In genomic region chr6:72570644-72571397, GRCm38 (mm10) we compare ENCODE assay signal across 22 mouse cellular contexts. TPM values are rescaled to one million over a fixed set of nuclear protein-coding genes. Genes with fewer than 3 reads are reported as not detected.
A peak's percentile ranks its signal among the peaks of the same experiment; 100 is the strongest.
DNase-seq lines count a peak whose midpoint lies in the region; ATAC-seq and TF ChIP-seq lines count a peak whose summit lies in the region.
"Had no signal": no experiment of that assay in that cellular context is flagged by ENCODE, and none has a peak within 500 bp of the region (broad histone marks: within the 10 kb centered on the region; RNA-seq: fewer than 3 reads in every experiment).

No protein-coding gene starts in this region.

- TF ChIP-seq CTCF in liver, postnatal 0 days (IDR thresholded peaks at IDR 0.05; ENCODE audit: low read depth) = no peak

- intact Hi-C loops in heart, postnatal 25 days (cut with DNase I) = loop anchor here (2.0 kb wide), 1 partner anchor 28 kb away; the partner anchor contains the start of genes Elmod3 and Retsat
- intact Hi-C loops in heart, postnatal 10 days (cut with DNase I) = no loop called here

- DNase-seq in heart, adult 18-20 months = peak; percentile 65 to 78
- no peak for DNase-seq in heart, postnatal 25 days (ENCODE audit: low spot score)
- DNase-seq in liver, postnatal 0 days = peak; percentile 28
- DNase-seq in heart, postnatal 10 days = peak; percentile 59 to 70
- DNase-seq in skeletal muscle tissue, adult 2 months (ENCODE audit: low read depth, low spot score) = peak; percentile 43
- no peak for DNase-seq in cerebellum, postnatal 36 days
- DNase-seq: adrenal gland, postnatal 14 days; B cell, adult 2 months; cerebellum, adult 2 months; gastrocnemius, postnatal 36 days; kidney, adult 2 months; kidney, postnatal 36 days; lung, embryonic 14.5 days; lung, postnatal 4 days; thymus, adult 2 months had no signal

- no peak overlapping the region for H3K4me3 ChIP-seq in liver, postnatal 0 days (ENCODE audit: low read depth, low read length)
- no peak overlapping the region for H3K4me3 ChIP-seq in liver, embryonic 12.5 days
- H3K4me3 ChIP-seq: midbrain, embryonic 10.5 days; neural tube, embryonic 13.5 days had no signal

- TF ChIP-seq EP300 in liver, postnatal 0 days (IDR thresholded peaks at IDR 0.05; ENCODE audit: low read depth) = no peak

- no peaks in the 10 kb centered on the region; the same call in 1 of the 2 replicates for H3K4me1 ChIP-seq in liver, postnatal 0 days (ENCODE audit: insufficient read depth)
- peaks cover 5% of the 10 kb centered on the region; the same call in 1 of the 2 replicates for H3K4me1 ChIP-seq in liver, embryonic 12.5 days

- 0 out of 2 replicates have a peak overlapping the region, but pooled peaks have one; percentile 44 for H3K27ac ChIP-seq in liver, postnatal 0 days (ENCODE audit: low read depth)
- no peak overlapping the region for H3K27ac ChIP-seq in liver, embryonic 12.5 days
- H3K27ac ChIP-seq: midbrain, embryonic 10.5 days; neural tube, embryonic 13.5 days had no signal

- H3K4me2 ChIP-seq in liver, postnatal 0 days (ENCODE audit: low read depth, low read length) = no peak overlapping the region
- H3K4me2 ChIP-seq in liver, embryonic 12.5 days = no peak overlapping the region
- H3K4me2 ChIP-seq: lung, embryonic 14.5 days; neural tube, embryonic 13.5 days had no signal

- H3K9me3 ChIP-seq in liver, postnatal 0 days (ENCODE audit: low read length) = no peaks in the 10 kb centered on the region
- H3K9me3 ChIP-seq in liver, embryonic 12.5 days (replicated peaks) = no peaks in the 10 kb centered on the region
- H3K9me3 ChIP-seq: midbrain, embryonic 10.5 days; neural tube, embryonic 13.5 days had no signal

- H3K36me3 ChIP-seq in liver, postnatal 0 days (replicated peaks; ENCODE audit: insufficient read depth, low read length) = peaks cover 11% of the 10 kb centered on the region; the same call in 1 of the 2 replicates
- H3K36me3 ChIP-seq in liver, embryonic 12.5 days = peaks cover 17% of the 10 kb centered on the region; the same call in 1 of the 2 replicates

- H3K27me3 ChIP-seq in liver, postnatal 0 days (ENCODE audit: insufficient read depth, low read length) = no peaks in the 10 kb centered on the region
- H3K27me3 ChIP-seq in liver, embryonic 12.5 days (replicated peaks) = no peaks in the 10 kb centered on the region
- H3K27me3 ChIP-seq: neural tube, embryonic 13.5 days had no signal

- WGBS in liver, postnatal 0 days (ENCODE audit: insufficient replicate concordance) = 79% methylated on average over 10 of the region's 10 CpGs
- WGBS in liver, embryonic 12.5 days (ENCODE audit: insufficient replicate concordance) = 76% methylated on average over 10 of the region's 10 CpGs

- no peak overlapping the region for H3K9ac ChIP-seq in liver, postnatal 0 days (replicated peaks)
- no peak overlapping the region for H3K9ac ChIP-seq in liver, embryonic 12.5 days
- H3K9ac ChIP-seq: lung, embryonic 14.5 days; neural tube, embryonic 13.5 days had no signal

- ATAC-seq in liver, postnatal 0 days = peak; percentile 78
- no peak for ATAC-seq in liver, embryonic 12.5 days
- ATAC-seq: hindbrain, postnatal 0 days had no signal

RNA-seq across cellular contexts. Expression of gene Capg, which starts 26.6 kb away (rescaled TPM):
- 10 to 100 TPM in 1 of 2 experiments, 1 to 10 TPM in 1; 9.4 to 11.9 TPM for total RNA-seq in heart, adult 18-20 months (2021)
- 1 to 10 TPM; 6.5 to 8.7 TPM for total RNA-seq in heart, postnatal 25 days (2021)
- 20.0 and 22.8 TPM in 2 replicates for polyA plus RNA-seq in liver, postnatal 0 days (2015; fragmentation: Nextera tagmentation; extraction: Ambion mirVana)
- 18.5 and 19.7 TPM in 2 replicates for polyA plus RNA-seq in liver, embryonic 12.5 days (2016; fragmentation: Nextera tagmentation; extraction: Ambion mirVana)
- total RNA-seq in heart, postnatal 10 days (2021) = 10 to 100 TPM; 11.5 to 13.1 TPM

RNA-seq across cellular contexts. Expression of gene Elmod3, which starts 27.4 kb away (rescaled TPM):
- 10 to 100 TPM; 11.6 to 12.6 TPM for total RNA-seq in heart, adult 18-20 months (2021)
- total RNA-seq in heart, postnatal 25 days (2021) = 10 to 100 TPM; 11.3 to 19.8 TPM
- polyA plus RNA-seq in liver, postnatal 0 days (2015; fragmentation: Nextera tagmentation; extraction: Ambion mirVana) = 4.0 and 5.2 TPM in 2 replicates
- 6.8 and 7.6 TPM in 2 replicates for polyA plus RNA-seq in liver, embryonic 12.5 days (2016; fragmentation: Nextera tagmentation; extraction: Ambion mirVana)
- 10 to 100 TPM; 15.7 to 16.0 TPM for total RNA-seq in heart, postnatal 10 days (2021)

RNA-seq across cellular contexts. Expression of gene Retsat, which starts 27.5 kb away (rescaled TPM):
- total RNA-seq in heart, adult 18-20 months (2021) = 100 to 1,000 TPM; 199 to 208 TPM
- 100 to 1,000 TPM; 155 to 157 TPM for total RNA-seq in heart, postnatal 25 days (2021)
- 90.4 and 109 TPM in 2 replicates for polyA plus RNA-seq in liver, postnatal 0 days (2015; fragmentation: Nextera tagmentation; extraction: Ambion mirVana)
- 15.3 and 16.6 TPM in 2 replicates for polyA plus RNA-seq in liver, embryonic 12.5 days (2016; fragmentation: Nextera tagmentation; extraction: Ambion mirVana)
- total RNA-seq in heart, postnatal 10 days (2021) = 100 to 1,000 TPM; 141 to 152 TPM

RNA-seq across cellular contexts. Expression of gene Tgoln1, which starts 46.0 kb away (rescaled TPM):
- total RNA-seq in heart, adult 18-20 months (2021) = 10 to 100 TPM; 61.4 to 72.6 TPM
- 10 to 100 TPM; 46.3 to 50.5 TPM for total RNA-seq in heart, postnatal 25 days (2021)
- polyA plus RNA-seq in liver, postnatal 0 days (2015; fragmentation: Nextera tagmentation; extraction: Ambion mirVana) = 21.5 and 23.2 TPM in 2 replicates
- 17.8 and 18.8 TPM in 2 replicates for polyA plus RNA-seq in liver, embryonic 12.5 days (2016; fragmentation: Nextera tagmentation; extraction: Ambion mirVana)
- total RNA-seq in heart, postnatal 10 days (2021) = 10 to 100 TPM; 44.5 to 45.4 TPM

RNA-seq across cellular contexts. Expression of gene Sh2d6, which starts 49.3 kb away (rescaled TPM):
- total RNA-seq in heart, adult 18-20 months (2021) = under 1 TPM in 1 of 2 experiments, not detected in 1; 0.25 TPM
- not detected for total RNA-seq in heart, postnatal 25 days (2021)
- polyA plus RNA-seq in liver, postnatal 0 days (2015; fragmentation: Nextera tagmentation; extraction: Ambion mirVana) = not detected in 2 replicates
- not detected in 2 replicates for polyA plus RNA-seq in liver, embryonic 12.5 days (2016; fragmentation: Nextera tagmentation; extraction: Ambion mirVana)
- total RNA-seq in heart, postnatal 10 days (2021) = under 1 TPM in 1 of 2 experiments, not detected in 1; 0.40 TPM
- total RNA-seq: hematopoietic stem cell, adult 5-6 weeks; hindbrain, postnatal 0 days had no signal
- polyA plus RNA-seq: embryonic facial prominence, embryonic 14.5 days; lung, embryonic 14.5 days; stomach, embryonic 14.5 days had no signal

Comparison
In these comparisons a context has a peak if more than half of its experiments do, and no peak if none do; other contexts are left out.
1. DNase-seq: peak in heart, adult 18-20 months (2 of 2), liver, postnatal 0 days (single experiment), heart, postnatal 10 days (2 of 2) and skeletal muscle tissue, adult 2 months (single experiment); none in heart, postnatal 25 days (single experiment) and cerebellum, postnatal 36 days (0 of 2).